Mouse (Mus musculus) MEL (cell line): Measurements from ENCODE around the gene Cdyl. TPM values are rescaled to one million over a fixed set of nuclear protein-coding genes. Genes with fewer than 3 reads are reported as not detected.
A peak's percentile ranks its signal among the peaks of the same experiment; 100 is the strongest.

Experiments
- DNase-seq: peaks from one replicate; pipeline ENCODE4 v3.0.0; 2011; ENCODE audit warnings: low read depth, low spot score
- H3K27ac ChIP-seq: 2 replicates; pipeline ENCODE4 v1.5.1; 2012; ENCODE audit warnings: low read depth, mild to moderate bottlenecking, control low read depth, low read length, moderate library complexity; ENCODE audit not compliant: control insufficient read depth
- H3K27me3 ChIP-seq, 2 experiments: fragments of 150-350 bp in 1 of 2; sonication (generic) in 1 of 2; 2 replicates each; pipeline ENCODE4 v1.6.1; 2012; ENCODE audit warnings: low read length in 2 of 2, mild to moderate bottlenecking in 2 of 2, improper control_type of control experiment in 1 of 2, moderate library complexity in 1 of 2; ENCODE audit not compliant: insufficient read depth in 2 of 2, control insufficient read depth in 1 of 2
- H3K36me3 ChIP-seq, 2 experiments: 2 replicates each; pipeline ENCODE4 v1.6.1; 2012 to 2014; ENCODE audit warnings: low read length in 2 of 2, improper control_type of control experiment in 1 of 2, inconsistent platforms in 1 of 2, mild to moderate bottlenecking in 1 of 2; ENCODE audit not compliant: insufficient read depth in 2 of 2, control insufficient read depth in 1 of 2
- H3K4me1 ChIP-seq, 2 experiments: fragments of 150-350 bp in 1 of 2; sonication (generic) in 1 of 2; 2 replicates each; pipeline ENCODE4 v1.6.1; 2012; ENCODE audit warnings: low read length in 2 of 2, improper control_type of control experiment in 1 of 2, mild to moderate bottlenecking in 1 of 2; ENCODE audit not compliant: insufficient read depth in 2 of 2, control insufficient read depth in 1 of 2
- H3K4me3 ChIP-seq, 2 experiments: fragments of 150-350 bp in 1 of 2; sonication (generic) in 1 of 2; 2 replicates each; pipeline ENCODE4 v1.5.1; 2012; ENCODE audit warnings: low read depth in 2 of 2, low read length in 2 of 2, mild to moderate bottlenecking in 2 of 2, moderate library complexity in 2 of 2, control low read depth in 1 of 2, improper control_type of control experiment in 1 of 2; ENCODE audit not compliant: control insufficient read depth in 1 of 2, insufficient read depth in 1 of 2
- H3K79me2 ChIP-seq: 2 replicates; pipeline ENCODE4 v1.6.1; 2012; ENCODE audit warnings: mild to moderate bottlenecking, low read length, moderate library complexity; ENCODE audit not compliant: control insufficient read depth, poor library complexity, insufficient read depth
- H3K9ac ChIP-seq: 2 replicates; pipeline ENCODE4 v1.6.1; 2012; ENCODE audit warnings: low read depth, mild to moderate bottlenecking, control low read depth, low read length, moderate library complexity; ENCODE audit not compliant: control insufficient read depth, poor library complexity, severe bottlenecking
- H3K9me3 ChIP-seq: fragments of 150-350 bp; sonication (generic); replicated peaks from 2 replicates; pipeline ENCODE4 v1.6.1; 2012; ENCODE audit warnings: mild to moderate bottlenecking, low read length, improper control_type of control experiment, moderate library complexity; ENCODE audit not compliant: insufficient read depth
- BHLHE40 ChIP-seq: IDR thresholded peaks from 2 replicates; pipeline ENCODE4 v1.6.1; 2012; ENCODE audit warnings: low read depth, mild to moderate bottlenecking, inconsistent platforms, low read length, improper control_type of control experiment, borderline replicate concordance
- CHD1 ChIP-seq: IDR thresholded peaks from 2 replicates; pipeline ENCODE4 v1.6.1; 2012; ENCODE audit warnings: low read depth, mild to moderate bottlenecking, inconsistent platforms, low read length, improper control_type of control experiment
- EP300 ChIP-seq, 2 experiments: IDR thresholded peaks; 2 replicates each; pipeline ENCODE4 v1.6.1; 2011; ENCODE audit warnings: improper control_type of control experiment in 2 of 2, low read length in 2 of 2, low read depth in 1 of 2, mild to moderate bottlenecking in 1 of 2
- ETS1 ChIP-seq: IDR thresholded peaks from 2 replicates; pipeline ENCODE4 v1.6.1; 2012; ENCODE audit warnings: low read depth, mild to moderate bottlenecking, inconsistent platforms, low read length, improper control_type of control experiment, moderate library complexity
- GATA1 ChIP-seq: IDR thresholded peaks from 2 replicates; pipeline ENCODE4 v1.6.1; 2011; ENCODE audit warnings: low read depth, low read length, improper control_type of control experiment
- KAT2A ChIP-seq: conservative IDR thresholded peaks from 2 replicates; pipeline ENCODE4 v1.6.1; 2012; ENCODE audit warnings: low read depth, low read length, improper control_type of control experiment, inconsistent platforms
- MAZ ChIP-seq: IDR thresholded peaks from 2 replicates; pipeline ENCODE4 v1.6.1; 2012; ENCODE audit warnings: low read depth, mild to moderate bottlenecking, inconsistent platforms, low read length, improper control_type of control experiment
- MXI1 ChIP-seq: IDR thresholded peaks from 2 replicates; pipeline ENCODE4 v1.6.1; 2011; ENCODE audit warnings: mild to moderate bottlenecking, low read depth, low read length, improper control_type of control experiment
- MYB ChIP-seq: IDR thresholded peaks from 2 replicates; pipeline ENCODE4 v1.6.1; 2011; ENCODE audit warnings: mild to moderate bottlenecking, low read depth, low read length, improper control_type of control experiment
- MYC ChIP-seq: IDR thresholded peaks from 2 replicates; pipeline ENCODE4 v1.6.1; 2011; ENCODE audit warnings: low read depth, mild to moderate bottlenecking, low read length, improper control_type of control experiment, moderate library complexity
- POLR2A ChIP-seq, 2 experiments: IDR thresholded peaks; 2 replicates each; pipeline ENCODE4 v1.6.1; 2011 to 2012; ENCODE audit warnings: low read length in 2 of 2, mild to moderate bottlenecking in 2 of 2, control low read depth in 1 of 2, improper control_type of control experiment in 1 of 2, low read depth in 1 of 2, moderate library complexity in 1 of 2; ENCODE audit not compliant: control insufficient read depth in 1 of 2, insufficient read depth in 1 of 2, poor library complexity in 1 of 2
- POLR2AphosphoS2 ChIP-seq: IDR thresholded peaks from 2 replicates; pipeline ENCODE4 v1.6.1; 2011; ENCODE audit warnings: low read length, improper control_type of control experiment
- RCOR1 ChIP-seq: IDR thresholded peaks from 2 replicates; pipeline ENCODE4 v1.6.1; 2012; ENCODE audit warnings: low read depth, mild to moderate bottlenecking, inconsistent platforms, low read length, improper control_type of control experiment
- SIN3A ChIP-seq: IDR thresholded peaks from 2 replicates; pipeline ENCODE4 v1.6.1; 2012; ENCODE audit warnings: low read length, improper control_type of control experiment, inconsistent platforms
- TAL1 ChIP-seq: IDR thresholded peaks from 2 replicates; pipeline ENCODE4 v1.6.1; 2012; ENCODE audit warnings: mild to moderate bottlenecking, inconsistent platforms, low read length, moderate library complexity, mixed read lengths
- TBP ChIP-seq: IDR thresholded peaks from 2 replicates; pipeline ENCODE4 v1.8.0; 2011; ENCODE audit warnings: low read depth, low read length, improper control_type of control experiment
- TCF12 ChIP-seq: IDR thresholded peaks from 2 replicates; pipeline ENCODE4 v1.6.1; 2014; ENCODE audit warnings: low read depth, mild to moderate bottlenecking, inconsistent platforms, low read length, improper control_type of control experiment, moderate library complexity
- ZC3H11A ChIP-seq: IDR thresholded peaks from 2 replicates; pipeline ENCODE4 v1.6.1; 2012; ENCODE audit warnings: low read depth, mild to moderate bottlenecking, inconsistent platforms, low read length, improper control_type of control experiment
- ZKSCAN1 ChIP-seq: IDR thresholded peaks from 2 replicates; pipeline ENCODE4 v1.6.1; 2012; ENCODE audit warnings: low read depth, mild to moderate bottlenecking, inconsistent platforms, low read length, improper control_type of control experiment, moderate library complexity
- polyA plus RNA-seq, 2 experiments: library from polyadenylated mRNA; stranded (reverse) in 1 of 2; unstranded in 1 of 2; fragments of >175 nt in 1 of 2; fragments of >200 nt in 1 of 2; gene quantifications; 2 replicates each; pipeline versions ENCODE4 v1.2.1 to v1.2.4; 2012; ENCODE audit warnings: low replicate concordance in 2 of 2, low read depth in 1 of 2; ENCODE audit not compliant: insufficient read length in 2 of 2, insufficient read depth in 1 of 2, missing spikeins in 1 of 2
- total RNA-seq: library from RNA; depleted of rRNA; stranded (reverse); fragments of 300-350 nt; gene quantifications from 2 replicates; pipeline ENCODE4 v1.2.3, GENCODE M21; 2012

Cdyl gene
- total and polyA plus RNA-seq, 3 experiments: 8.9 to 32.2 TPM; not detected in 1

DNA sequence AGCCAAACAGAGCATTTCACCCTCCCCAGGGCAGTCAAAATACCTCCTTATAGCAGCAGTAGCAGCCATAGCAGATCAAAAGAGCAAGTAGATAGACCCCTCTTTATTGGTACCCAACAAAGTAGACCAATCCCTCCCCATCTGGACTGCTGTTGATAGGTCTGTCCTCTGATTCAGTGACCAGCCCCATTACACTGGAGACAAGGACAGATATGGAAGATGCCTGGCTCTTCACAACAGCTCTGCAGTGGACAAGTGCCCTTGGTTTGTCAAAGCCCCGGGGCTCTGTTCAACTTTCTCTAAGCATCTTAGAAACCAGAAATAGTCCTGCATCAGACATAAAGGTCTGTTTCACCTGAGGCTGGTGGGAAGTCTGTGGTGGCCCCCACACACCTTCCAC lies 47.1 kb upstream of the Cdyl start:
- H3K27me3 ChIP-seq: no peaks in the 10 kb centered on the region
- DNase-seq: peak; percentile 54
- TF ChIP-seq BHLHE40 (no peak), MXI1 (no peak), ETS1 (no peak), ZC3H11A (no peak), MYB (no peak), TAL1 (no peak), KAT2A (no peak)
- H3K4me1 ChIP-seq: peaks cover 33 to 64% of the 10 kb centered on the region in 2 experiments
- H3K9ac ChIP-seq: no peak overlapping the region
- H3K4me3 ChIP-seq: no peak overlapping the region
- H3K27ac ChIP-seq: peak overlapping the region; percentile 41; the same call in 1 of the 2 replicates
- H3K36me3 ChIP-seq: peaks cover 0 to 71% of the 10 kb centered on the region in 2 experiments; a peak in 2 of 4 replicates
- no peaks in the 10 kb centered on the region for H3K9me3 ChIP-seq
- H3K79me2 ChIP-seq: no peaks in the 10 kb centered on the region

DNA sequence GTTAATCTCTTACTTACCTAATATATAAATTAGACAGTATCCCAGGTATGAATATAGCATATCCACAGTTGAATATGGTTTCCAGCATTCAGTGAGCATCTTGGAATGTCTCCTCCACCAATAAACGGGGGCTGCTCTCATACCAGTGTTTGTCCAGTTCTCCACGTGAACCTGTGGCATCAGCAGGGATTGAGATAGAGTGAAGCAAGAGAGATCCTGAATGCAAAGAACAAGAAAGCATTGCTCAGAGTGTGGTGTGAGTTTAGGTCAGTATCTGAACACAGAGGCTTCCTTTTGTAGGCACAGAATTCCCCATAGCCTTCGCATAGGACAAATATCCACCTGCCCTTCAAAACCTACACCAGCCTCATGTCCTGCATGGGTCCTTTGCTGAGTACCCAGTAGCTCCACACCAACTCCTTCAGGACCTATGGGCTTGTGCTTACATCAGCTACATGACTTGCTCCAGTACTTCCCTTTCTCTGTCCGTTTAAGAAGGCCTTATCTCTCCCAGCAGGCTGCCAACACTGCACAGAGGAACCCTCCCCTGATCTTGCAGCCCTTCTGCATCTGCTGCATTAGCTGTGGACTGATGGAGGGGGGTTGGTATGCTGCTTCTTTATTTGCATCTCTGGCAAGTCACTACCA lies 44.7 kb upstream of the Cdyl start:
- H3K27ac ChIP-seq: peak overlapping the region; percentile 95
- no peak overlapping the region for H3K4me3 ChIP-seq
- H3K27me3 ChIP-seq: no peaks in the 10 kb centered on the region
- H3K79me2 ChIP-seq: no peaks in the 10 kb centered on the region
- no peaks in the 10 kb centered on the region for H3K9me3 ChIP-seq
- H3K36me3 ChIP-seq: peaks cover 0 to 61% of the 10 kb centered on the region in 2 experiments; a peak in 2 of 4 replicates
- peak overlapping the region; percentile 44; the same call in 1 of the 2 replicates for H3K9ac ChIP-seq
- peak in 1 of 2 experiments; percentile 28; a peak in 1 of 4 replicates for TF ChIP-seq POLR2A (IDR thresholded peaks at IDR 0.05; ENCODE audit: control insufficient read depth in 1 of 2, insufficient read depth in 1 of 2, low read depth in 1 of 2, low read length in 2 of 2, poor library complexity in 1 of 2)
- peak; percentile 94 for TF ChIP-seq ETS1
- no peak for TF ChIP-seq POLR2AphosphoS2
- peak; percentile 55 for TF ChIP-seq RCOR1
- TF ChIP-seq GATA1: peak; percentile 98
- peak; percentile 75 for TF ChIP-seq SIN3A
- TF ChIP-seq MAZ: peak; percentile 88
- TF ChIP-seq TBP: peak; percentile 67
- no peak for TF ChIP-seq CHD1
- TF ChIP-seq TCF12: peak; percentile 97
- peak; percentile 87; the same call in 1 of the 2 replicates for TF ChIP-seq MYB
- peak; percentile 50; the same call in 1 of the 2 replicates for TF ChIP-seq MYC
- TF ChIP-seq ZKSCAN1: no peak
- peak; percentile 98 to 99 for TF ChIP-seq EP300 (IDR thresholded peaks at IDR 0.05; ENCODE audit: low read depth in 1 of 2, low read length in 2 of 2)
- peak; percentile 98 for TF ChIP-seq TAL1
- DNase-seq: peak; percentile 96
- peaks cover 25 to 54% of the 10 kb centered on the region in 2 experiments for H3K4me1 ChIP-seq
